8 mouse cellular contexts compared by ENCODE assay signal in genomic region chr7:74012858-74013600, GRCm38 (mm10). TPM values are rescaled to one million over a fixed set of nuclear protein-coding genes. Genes with fewer than 3 reads are reported as not detected.
DNase-seq lines count a peak whose midpoint lies in the region; ATAC-seq and TF ChIP-seq lines count a peak whose summit lies in the region.

No protein-coding gene starts in this region.

- in situ Hi-C loops in Patski (cut with MboI; ENCODE audit: low pct_unique_long_range_greater_than_20kb), result loop anchor here (5.0 kb wide), 1 partner anchor 344 kb away; no protein-coding TSS in a partner anchor

- no peaks in the 10 kb centered on the region for H3K36me3 ChIP-seq in kidney, adult 2 months (ENCODE audit: control insufficient read depth, insufficient read depth, low read length)
- no peaks in the 10 kb centered on the region for H3K36me3 ChIP-seq in forebrain, embryonic 10.5 days (replicated peaks)
- no peaks in the 10 kb centered on the region for H3K36me3 ChIP-seq in intestine, embryonic 16.5 days (ENCODE audit: control insufficient read depth, insufficient read depth, low read length)
- no peaks in the 10 kb centered on the region for H3K36me3 ChIP-seq in midbrain, embryonic 14.5 days (ENCODE audit: control insufficient read depth, insufficient read depth, low read length)

- H3K4me2 ChIP-seq in intestine, embryonic 16.5 days (ENCODE audit: low read depth, low read length), result peak overlapping the region; percentile 97
- H3K4me2 ChIP-seq in midbrain, embryonic 14.5 days (ENCODE audit: low read length), result peak overlapping the region; percentile 58

- peak; percentile 29 for ATAC-seq in Patski
- ATAC-seq in intestine, embryonic 16.5 days, result peak; percentile 62
- ATAC-seq in midbrain, embryonic 14.5 days (ENCODE audit: low FRiP score, low TSS enrichment), result peak; percentile 65

- TF ChIP-seq POLR2A in kidney, adult 2 months (IDR thresholded peaks at IDR 0.05; ENCODE audit: low read depth, low read length), result no peak

- no peaks in the 10 kb centered on the region for H3K4me1 ChIP-seq in kidney, adult 2 months (ENCODE audit: control insufficient read depth, insufficient read depth, low read length)
- peaks cover 43% of the 10 kb centered on the region for H3K4me1 ChIP-seq in forebrain, embryonic 10.5 days
- no peaks in the 10 kb centered on the region for H3K4me1 ChIP-seq in intestine, embryonic 16.5 days (ENCODE audit: control insufficient read depth, insufficient read depth, low read length)
- H3K4me1 ChIP-seq in midbrain, embryonic 14.5 days (ENCODE audit: control insufficient read depth, insufficient read depth, low read length), result peaks cover 33% of the 10 kb centered on the region

- peaks cover 2% of the 10 kb centered on the region; the same call in 1 of the 2 replicates for H3K27me3 ChIP-seq in kidney, adult 2 months (replicated peaks; ENCODE audit: control insufficient read depth, insufficient read depth, low read length)
- H3K27me3 ChIP-seq in Patski, result peaks cover 4% of the 10 kb centered on the region
- peaks cover 50% of the 10 kb centered on the region for H3K27me3 ChIP-seq in forebrain, embryonic 10.5 days (ENCODE audit: poor library complexity, severe bottlenecking)
- H3K27me3 ChIP-seq in intestine, embryonic 16.5 days (replicated peaks; ENCODE audit: control insufficient read depth, insufficient read depth, low read length), result peaks cover 21% of the 10 kb centered on the region; the same call in 1 of the 2 replicates
- no peaks in the 10 kb centered on the region for H3K27me3 ChIP-seq in midbrain, embryonic 14.5 days (ENCODE audit: control insufficient read depth, insufficient read depth, low read length)

- under 1% methylated on average over 70 of the region's 70 CpGs for WGBS in kidney, adult 2 months
- under 1% methylated on average over 70 of the region's 70 CpGs for WGBS in forebrain, embryonic 10.5 days
- under 1% methylated on average over 60 of the region's 70 CpGs for WGBS in intestine, embryonic 16.5 days
- WGBS in midbrain, embryonic 14.5 days, result under 1% methylated on average over 69 of the region's 70 CpGs

- peak overlapping the region; percentile 58 for H3K4me3 ChIP-seq in kidney, adult 2 months (ENCODE audit: insufficient read depth, low read depth, low read length)
- H3K4me3 ChIP-seq in forebrain, embryonic 10.5 days, result peak overlapping the region; percentile 86
- peak overlapping the region; percentile 70 for H3K4me3 ChIP-seq in intestine, embryonic 16.5 days (ENCODE audit: low read length)
- H3K4me3 ChIP-seq in midbrain, embryonic 14.5 days (replicated peaks; ENCODE audit: low read depth, low read length), result peak overlapping the region; percentile 99

- no peak for DNase-seq in kidney, adult 2 months
- no peak for DNase-seq in kidney, postnatal 25 days
- no peak for DNase-seq in Patski (ENCODE audit: low read depth, low spot score)
- peak; percentile 67 for DNase-seq in forebrain, embryonic 10.5 days (ENCODE audit: extremely low spot score, low spot score)
- peak; percentile 80 for DNase-seq in midbrain, embryonic 14.5 days
- no peak for DNase-seq in spleen, postnatal 36 days (ENCODE audit: low spot score in 2 of 2)
- DNase-seq in c-Kit-positive CD71-positive TER-119-positive erythroid progenitor cells, embryonic 14.5 days (ENCODE audit: low spot score), result no peak

- POLR2A ChIA-PET in Patski (lab: Charles Lee), result interaction anchor here (1.7 kb wide), 1 partner anchor 24 kb away, joined by 4 read pairs; no protein-coding TSS in a partner anchor

- no peak for TF ChIP-seq CTCF in kidney, adult 2 months (conservative IDR thresholded peaks at IDR 0.05; ENCODE audit: insufficient read depth, insufficient read length, low read depth, low read length)
- TF ChIP-seq CTCF in Patski (IDR thresholded peaks at IDR 0.05), result no peak

- CTCF ChIA-PET in Patski (lab: Charles Lee), result no interaction called here

- H3K27ac ChIP-seq in kidney, adult 2 months (ENCODE audit: insufficient read depth, low read depth, low read length), result no peak overlapping the region
- H3K27ac ChIP-seq in forebrain, embryonic 10.5 days, result peak overlapping the region; percentile 96
- peak overlapping the region; percentile 20; the same call in 1 of the 2 replicates for H3K27ac ChIP-seq in intestine, embryonic 16.5 days (ENCODE audit: low read length)
- H3K27ac ChIP-seq in midbrain, embryonic 14.5 days (replicated peaks; ENCODE audit: low read depth, low read length), result peak overlapping the region; percentile 99

- no peaks in the 10 kb centered on the region for H3K9me3 ChIP-seq in forebrain, embryonic 10.5 days
- H3K9me3 ChIP-seq in intestine, embryonic 16.5 days (ENCODE audit: control insufficient read depth, low read length), result no peaks in the 10 kb centered on the region
- no peaks in the 10 kb centered on the region for H3K9me3 ChIP-seq in midbrain, embryonic 14.5 days (ENCODE audit: control insufficient read depth, low read length)

- peak overlapping the region; percentile 72 for H3K9ac ChIP-seq in intestine, embryonic 16.5 days (ENCODE audit: low read depth, low read length)
- H3K9ac ChIP-seq in midbrain, embryonic 14.5 days (replicated peaks; ENCODE audit: low read length), result peak overlapping the region; percentile 100

RNA-seq across cellular contexts. Expression of gene St8sia2, which starts 0.5 kb away (rescaled TPM):
- polyA plus RNA-seq in kidney, adult 2 months (2012; rRNA removed), result 0.24 and 0.31 TPM in 2 replicates
- polyA plus RNA-seq in Patski (2021), result 5.4 TPM
- polyA plus RNA-seq in forebrain, embryonic 10.5 days (2016; fragmentation: Nextera tagmentation; extraction: Ambion mirVana), result 11.4 and 12.4 TPM in 2 replicates
- 2.9 and 3.2 TPM in 2 replicates for polyA plus RNA-seq in intestine, embryonic 16.5 days (2015; fragmentation: Nextera tagmentation; extraction: Ambion mirVana)
- polyA plus RNA-seq in midbrain, embryonic 14.5 days (2014; fragmentation: Nextera tagmentation; extraction: Ambion mirVana), result 109 and 127 TPM in 2 replicates

Comparison
In these comparisons a context has a peak if more than half of its experiments do, and no peak if none do; other contexts are left out.
1. DNase-seq: peak in forebrain, embryonic 10.5 days (single experiment) and midbrain, embryonic 14.5 days (single experiment); none in kidney, adult 2 months (single experiment), kidney, postnatal 25 days (0 of 2), Patski (single experiment), spleen, postnatal 36 days (0 of 2) and c-Kit-positive CD71-positive TER-119-positive erythroid progenitor cells, embryonic 14.5 days (single experiment).
2. Peak in every context shown above with its lines, with median percentiles within 50 percentile points of each other: H3K4me3 ChIP-seq and ATAC-seq.